Mouse (Mus musculus): ENCODE results near the gene Klk12.

GRCm38 (mm10) chr7:43771916-43772315 is 3.2 kb downstream of the Klk12 start:
- TF ChIP-seq EP300 (IDR thresholded peaks at IDR 0.05) = no peak
- no peak for TF ChIP-seq CTCF (IDR thresholded peaks at IDR 0.05)
